Mouse (Mus musculus): ENCODE results near the gene Hmga2.

GRCm38 (mm10) chr10:120488526-120488925, 12.3 kb upstream of the Hmga2 start:
- TF ChIP-seq TAL1 (conservative IDR thresholded peaks at IDR 0.05; ENCODE audit: low read depth, low read length), result no peak
- TF ChIP-seq CTCF (IDR thresholded peaks at IDR 0.05; ENCODE audit: low read depth, low read length), result no peak
- TF ChIP-seq GATA1 (IDR thresholded peaks at IDR 0.05; ENCODE audit: borderline replicate concordance, low read length), result no peak
- TF ChIP-seq POLR2AphosphoS5 (IDR thresholded peaks at IDR 0.05; ENCODE audit: insufficient replicate concordance, low read depth, low read length), result no peak
